Mouse (Mus musculus) limb, embryonic 11.5 days (tissue): ENCODE measurements around the gene Vangl1. TPM values are rescaled to one million over a fixed set of nuclear protein-coding genes. Genes with fewer than 3 reads are reported as not detected.

ENCODE experiments used
- ATAC-seq: fragments of 200-750 bp; cut with Nextera tagmentation; 2 replicates; pipeline ENCODE4 v1.8.0; 2017; ENCODE audit warnings: low read depth; ENCODE audit not compliant: insufficient number of reproducible peaks, low FRiP score, low TSS enrichment
- DNase-seq: peaks from one replicate; pipeline ENCODE4 v3.0.0-alpha.2; 2015; ENCODE audit warnings: low spot score
- H3K27ac ChIP-seq: fragments of 300-500 bp; sonication (generic); replicated peaks from 2 replicates; pipeline ENCODE4 v1.5.1; 2014; ENCODE audit warnings: low read depth, mild to moderate bottlenecking, low read length
- H3K27me3 ChIP-seq: fragments of 300-500 bp; sonication (generic); 2 replicates; pipeline ENCODE4 v1.6.1; 2014; ENCODE audit warnings: mild to moderate bottlenecking, low read length, mixed read lengths; ENCODE audit not compliant: control insufficient read depth, insufficient read depth
- H3K36me3 ChIP-seq: fragments of 300-500 bp; sonication (generic); 2 replicates; pipeline ENCODE4 v1.6.1; 2014; ENCODE audit warnings: mild to moderate bottlenecking, low read length, moderate library complexity, mixed read lengths; ENCODE audit not compliant: control insufficient read depth, insufficient read depth
- H3K4me1 ChIP-seq: fragments of 300-500 bp; sonication (generic); 2 replicates; pipeline ENCODE4 v1.6.1; 2014; ENCODE audit warnings: low read length, mixed read lengths; ENCODE audit not compliant: control insufficient read depth, insufficient read depth
- H3K4me2 ChIP-seq: fragments of 300-500 bp; sonication (generic); 2 replicates; pipeline ENCODE4 v1.6.1; 2014; ENCODE audit warnings: low read depth, mild to moderate bottlenecking, moderate library complexity; ENCODE audit not compliant: severe bottlenecking
- H3K4me3 ChIP-seq: fragments of 300-500 bp; sonication (generic); 2 replicates; pipeline ENCODE4 v1.5.1; 2014; ENCODE audit warnings: low read depth, low read length
- H3K9ac ChIP-seq: fragments of 300-500 bp; sonication (generic); 2 replicates; pipeline ENCODE4 v1.6.1; 2014; ENCODE audit warnings: mild to moderate bottlenecking, low read length
- H3K9me3 ChIP-seq: fragments of 300-500 bp; sonication (generic); 2 replicates; pipeline ENCODE4 v1.6.1; 2016; ENCODE audit warnings: low read length; ENCODE audit not compliant: control insufficient read depth
- WGBS: fragments of 180-500 bp; shearing (Covaris S2); extraction: QIAGEN DNeasy Blood & Tissue Kit; methylation state at CpG from one replicate; pipeline ENCODE4 v1.1.7; 2014; 5-methylcytosine and 5-hydroxymethylcytosine counted together
- polyA plus RNA-seq: library from polyadenylated mRNA; unstranded; fragments of >200 nt; fragmentation: Nextera tagmentation; extraction: Ambion mirVana; gene quantifications from 2 replicates; pipeline ENCODE4 v1.2.1, GENCODE M21; 2014

Gene Vangl1
- polyA plus RNA-seq, 1 experiment from 2014 or later = 15.4 TPM

DNA sequence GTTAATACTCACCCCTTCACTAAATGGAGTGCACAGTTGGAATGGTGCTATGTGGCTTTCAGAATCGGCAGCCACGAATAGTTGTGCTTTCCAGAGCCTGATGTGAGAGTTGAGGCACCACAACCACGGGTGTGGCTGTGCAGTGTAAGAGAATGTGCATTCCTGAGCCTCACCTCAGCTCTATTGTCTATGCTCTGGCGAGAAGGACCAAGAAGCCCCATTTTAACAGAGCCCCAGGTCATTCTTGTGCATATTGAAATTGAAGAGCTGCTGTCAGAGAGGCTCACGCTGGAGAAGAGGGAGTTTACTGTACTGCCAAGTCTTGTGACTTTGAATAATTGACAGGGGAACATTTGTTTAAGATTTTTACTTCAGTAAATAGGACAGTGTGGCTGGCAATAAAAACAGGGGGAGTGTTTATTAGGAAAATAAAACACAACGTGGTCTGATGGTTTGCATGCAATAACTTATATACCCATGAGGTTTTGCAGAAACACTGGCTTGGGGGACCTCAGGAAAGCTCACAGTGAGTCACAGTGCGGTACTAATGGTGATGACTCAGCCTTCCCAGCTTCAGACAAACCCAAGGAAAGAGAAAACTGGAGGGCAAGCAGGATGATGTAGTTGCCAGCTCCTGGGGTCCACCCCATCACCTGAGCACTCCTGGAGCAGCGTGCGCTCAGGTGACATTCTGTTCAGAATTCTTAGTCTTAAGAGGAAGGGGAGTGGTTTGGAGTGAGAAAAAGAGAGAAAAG, 100.5 kb downstream of the Vangl1 start:
- Histone ChIP-seq H3K36me3 (no peaks in the 10 kb centered on the region), H3K9me3 (no peaks in the 10 kb centered on the region), H3K4me1 (peaks cover 4% of the 10 kb centered on the region; the same call in 1 of the 2 replicates), H3K4me2 (no peak overlapping the region), H3K9ac (no peak overlapping the region), H3K27me3 (no peaks in the 10 kb centered on the region), H3K4me3 (no peak overlapping the region), H3K27ac (no peak overlapping the region)
- DNase-seq (no peak), ATAC-seq (no peak)
- 77% methylated on average over 9 of the region's 9 CpGs for WGBS

Other genes with a start within 250 kb of the Vangl1 start
- gene Nhlh2, start 194.6 kb downstream of the Vangl1 start, polyA plus RNA-seq = 0.09 and 0.13 TPM in 2 replicates
- 1.1 and 2.4 TPM in 2 replicates for gene Casq2, start 118.3 kb downstream of the Vangl1 start, polyA plus RNA-seq